Mouse (Mus musculus) lung, embryonic 15.5 days (tissue): ENCODE data around the gene Hfe2. TPM values are rescaled to one million over a fixed set of nuclear protein-coding genes. Genes with fewer than 3 reads are reported as not detected.

Source experiments
- ATAC-seq: fragments of 200-750 bp; cut with Nextera tagmentation; 2 replicates; pipeline ENCODE4 v1.8.0; 2017; ENCODE audit warnings: moderate number of reproducible peaks, borderline replicate concordance; ENCODE audit not compliant: low FRiP score, low TSS enrichment; ENCODE audit errors: extremely low read depth
- H3K27ac ChIP-seq: fragments of 300-500 bp; sonication (generic); 2 replicates; pipeline ENCODE4 v1.5.1; 2015; ENCODE audit warnings: moderate library complexity, mild to moderate bottlenecking, inconsistent platforms
- H3K27me3 ChIP-seq: fragments of 300-500 bp; sonication (generic); 2 replicates; pipeline ENCODE4 v1.6.1; 2015; ENCODE audit warnings: inconsistent platforms
- H3K36me3 ChIP-seq: fragments of 300-500 bp; sonication (generic); 2 replicates; pipeline ENCODE4 v1.6.1; 2015; ENCODE audit warnings: inconsistent platforms
- H3K4me1 ChIP-seq: fragments of 300-500 bp; sonication (generic); 2 replicates; pipeline ENCODE4 v1.6.1; 2015; ENCODE audit warnings: inconsistent platforms
- H3K4me2 ChIP-seq: fragments of 300-500 bp; sonication (generic); 2 replicates; pipeline ENCODE4 v1.6.1; 2015; ENCODE audit warnings: inconsistent platforms, mild to moderate bottlenecking, moderate library complexity
- H3K4me3 ChIP-seq: fragments of 300-500 bp; sonication (generic); 2 replicates; pipeline ENCODE4 v1.5.1; 2015; ENCODE audit warnings: mild to moderate bottlenecking, inconsistent platforms
- H3K9ac ChIP-seq: fragments of 300-500 bp; sonication (generic); 2 replicates; pipeline ENCODE4 v1.6.1; 2015; ENCODE audit warnings: inconsistent platforms
- H3K9me3 ChIP-seq: fragments of 300-500 bp; sonication (generic); 2 replicates; pipeline ENCODE4 v1.6.1; 2016; ENCODE audit warnings: inconsistent platforms
- WGBS: fragments of 180-500 bp; shearing (Covaris S2); methylation state at CpG from one replicate; pipeline ENCODE4 v1.1.7; 2015; 5-methylcytosine and 5-hydroxymethylcytosine counted together
- polyA plus RNA-seq: library from polyadenylated mRNA; unstranded; fragments of >200 nt; fragmentation: Nextera tagmentation; extraction: Ambion mirVana; gene quantifications from 2 replicates; pipeline ENCODE4 v1.2.1, GENCODE M21; 2015

Gene Hfe2
- polyA plus RNA-seq, 1 experiment from 2014 or later = 0.57 TPM

DNA sequence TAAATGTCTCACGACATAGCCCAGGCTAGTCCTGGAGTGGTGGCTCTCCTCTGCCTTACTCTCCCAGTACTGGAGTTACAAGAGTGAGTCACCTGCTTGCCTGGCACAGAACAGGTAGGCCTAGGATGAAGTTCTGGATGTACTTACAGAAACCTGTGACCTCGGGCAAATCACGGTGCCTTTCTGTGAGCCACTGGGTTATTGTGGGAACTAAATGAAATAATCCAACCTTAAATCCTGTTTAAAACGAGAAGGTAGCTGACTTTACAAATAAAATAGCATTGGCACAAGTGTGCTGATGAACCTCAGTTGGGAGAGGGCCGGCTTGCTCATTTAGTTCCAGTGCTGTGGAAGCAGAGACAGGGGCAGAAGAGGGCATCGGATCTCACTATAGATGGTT, 29.3 kb downstream of the Hfe2 start:
- Histone ChIP-seq H3K36me3 (no peaks in the 10 kb centered on the region), H3K4me3 (no peak overlapping the region), H3K9me3 (no peaks in the 10 kb centered on the region), H3K27me3 (no peaks in the 10 kb centered on the region), H3K27ac (peak overlapping the region; percentile 91), H3K4me2 (no peak overlapping the region), H3K9ac (no peak overlapping the region), H3K4me1 (peaks cover 39% of the 10 kb centered on the region)
- ATAC-seq = no peak
- WGBS = 75% methylated on average over 6 of the region's 6 CpGs

DNA sequence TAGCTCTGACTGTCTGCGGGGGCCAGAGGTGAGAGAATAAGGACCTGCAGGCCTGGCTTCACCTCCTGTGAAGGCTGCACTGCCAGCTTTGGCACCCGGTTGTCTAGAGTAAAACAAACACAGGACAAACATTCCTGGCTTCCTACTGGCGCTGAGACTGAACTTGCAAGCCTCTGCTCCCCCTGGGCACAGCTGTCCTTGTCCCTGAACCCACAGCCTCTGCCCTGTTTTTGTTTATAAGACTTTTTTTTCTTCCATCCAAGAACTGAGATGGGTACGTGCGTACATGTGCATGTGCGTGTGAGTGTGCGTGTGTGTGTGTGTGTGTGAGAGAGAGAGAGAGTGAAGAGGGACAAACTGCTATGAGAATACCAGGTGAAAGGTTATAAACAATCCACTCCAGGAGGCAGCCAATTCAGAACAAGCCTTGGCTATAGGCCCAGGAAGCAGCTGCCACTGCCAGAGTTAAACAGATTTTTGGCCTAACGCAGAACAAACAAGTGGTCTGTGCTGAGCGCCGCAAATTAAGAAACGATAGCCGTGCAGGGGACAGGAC, 30.1 kb downstream of the Hfe2 start:
- peak; percentile 56; the same call in 1 of the 2 replicates for ATAC-seq
- no peak overlapping the region for H3K9ac ChIP-seq
- peaks cover 48% of the 10 kb centered on the region for H3K4me1 ChIP-seq
- peaks cover 7% of the 10 kb centered on the region for H3K36me3 ChIP-seq
- H3K4me3 ChIP-seq = no peak overlapping the region
- H3K27me3 ChIP-seq = no peaks in the 10 kb centered on the region
- WGBS = 12% methylated on average over 12 of the region's 12 CpGs
- H3K9me3 ChIP-seq = no peaks in the 10 kb centered on the region
- peak overlapping the region; percentile 76; the same call in 1 of the 2 replicates for H3K4me2 ChIP-seq
- peak overlapping the region; percentile 91 for H3K27ac ChIP-seq

DNA sequence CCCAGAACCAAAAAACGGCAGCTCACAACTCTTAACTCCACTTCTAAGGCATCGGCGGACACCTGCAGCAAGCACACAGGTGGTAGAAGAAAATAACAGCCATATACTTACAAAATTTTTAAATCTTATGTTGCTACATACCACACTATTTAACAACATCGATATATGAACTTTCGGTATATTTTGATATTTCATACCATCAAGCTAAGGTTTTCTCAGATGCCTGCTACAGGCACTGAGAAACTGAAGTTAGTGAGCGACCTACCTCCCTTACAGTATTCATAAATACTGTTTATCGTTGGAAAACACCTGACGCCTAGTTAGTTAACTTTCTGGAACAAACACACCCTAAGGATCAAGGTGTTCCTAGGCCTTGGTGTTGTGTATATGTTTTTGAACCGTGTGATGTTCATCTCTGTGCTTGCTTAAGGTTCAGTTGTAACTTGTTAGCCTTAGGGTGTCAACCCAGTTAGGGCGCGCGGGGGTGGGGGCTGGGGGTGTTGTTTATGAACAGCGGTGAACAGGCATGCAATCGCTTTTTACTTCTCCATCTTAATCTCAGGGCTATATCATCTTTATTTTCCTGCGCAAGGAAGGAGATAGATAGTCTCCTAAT, 31.1 kb downstream of the Hfe2 start:
- H3K4me3 ChIP-seq = peak overlapping the region; percentile 70; the same call in 1 of the 2 replicates
- H3K27ac ChIP-seq = peak overlapping the region; percentile 91
- peaks cover 16% of the 10 kb centered on the region for H3K36me3 ChIP-seq
- H3K9ac ChIP-seq = no peak overlapping the region
- 70% methylated on average over 15 of the region's 15 CpGs for WGBS
- H3K27me3 ChIP-seq = no peaks in the 10 kb centered on the region
- H3K9me3 ChIP-seq = no peaks in the 10 kb centered on the region
- H3K4me1 ChIP-seq = peaks cover 58% of the 10 kb centered on the region
- peak overlapping the region; percentile 76 for H3K4me2 ChIP-seq
- no peak for ATAC-seq

DNA sequence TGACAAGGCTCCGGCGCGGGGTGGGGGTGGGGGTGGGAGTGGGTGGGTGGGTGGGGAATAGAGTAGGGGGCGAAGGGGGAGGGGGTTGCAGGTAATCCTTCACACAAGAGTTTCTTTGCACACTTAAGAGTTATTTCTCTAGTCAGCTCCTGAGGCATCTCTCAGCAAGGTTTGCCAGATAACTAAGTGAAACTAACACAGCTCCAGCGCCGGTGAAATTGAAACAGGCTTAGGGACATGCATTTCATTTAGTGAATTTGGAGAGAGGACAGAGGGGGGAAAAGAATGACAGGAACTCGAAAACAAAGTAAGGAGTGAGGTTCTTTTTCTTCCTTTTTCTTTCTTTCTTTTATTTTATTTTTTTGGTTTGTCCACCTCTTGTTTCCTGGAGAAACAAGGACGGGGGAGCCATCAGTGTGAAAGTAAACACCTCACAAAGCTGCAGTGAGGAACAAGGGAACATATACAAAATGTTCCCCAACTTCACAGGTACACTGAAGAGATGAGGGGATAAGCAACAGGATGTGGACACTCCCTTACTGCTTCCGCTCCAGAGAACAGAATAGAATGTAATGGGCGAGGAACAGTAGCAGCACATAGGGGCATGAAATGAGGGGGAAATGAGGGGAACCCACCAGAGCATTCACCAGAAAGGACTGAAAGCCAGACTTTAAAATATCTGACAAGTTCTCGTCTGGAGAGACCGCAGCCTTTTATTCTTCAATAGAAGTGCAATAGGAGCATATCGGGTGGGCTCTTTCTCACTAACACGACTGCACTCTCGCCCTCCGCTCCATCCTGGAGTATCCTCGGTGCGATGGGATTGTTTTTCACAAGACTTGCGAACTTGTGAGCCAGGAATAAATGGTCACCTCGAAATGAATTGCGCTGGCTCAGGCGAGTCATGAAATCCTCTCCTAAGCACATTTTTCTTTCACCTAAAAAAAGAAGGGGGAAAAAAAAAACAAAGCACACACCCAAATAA, 32.0 kb downstream of the Hfe2 start:
- Histone ChIP-seq H3K36me3 (peaks cover 20% of the 10 kb centered on the region), H3K4me1 (peaks cover 62% of the 10 kb centered on the region), H3K4me2 (peak overlapping the region; percentile 76), H3K9me3 (no peaks in the 10 kb centered on the region), H3K27me3 (no peaks in the 10 kb centered on the region), H3K27ac (peak overlapping the region; percentile 91), H3K9ac (peak overlapping the region; percentile 40), H3K4me3 (peak overlapping the region; percentile 70)
- no peak for ATAC-seq
- WGBS = 4% methylated on average over 22 of the region's 22 CpGs

DNA sequence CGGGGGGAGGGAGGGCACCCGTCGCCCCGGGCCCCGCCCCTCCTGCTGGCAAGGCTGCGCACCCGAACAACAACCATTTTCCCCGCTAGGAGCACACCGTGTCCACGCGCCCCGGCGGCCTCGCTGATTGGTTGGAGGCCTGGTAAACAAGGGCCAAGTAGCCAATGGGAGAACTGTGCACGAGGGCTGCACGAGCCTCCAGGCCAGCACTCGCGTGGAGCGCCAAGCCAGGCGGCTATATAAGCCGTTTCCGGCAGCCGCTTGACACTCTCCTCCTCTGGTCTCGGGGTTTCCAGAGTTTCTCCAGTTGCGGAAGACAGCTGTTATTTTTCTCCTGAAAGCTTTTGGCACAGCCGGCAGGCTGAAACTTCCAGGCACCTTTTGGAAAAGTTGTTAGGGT, 32.7 kb downstream of the Hfe2 start, which contains the start of gene Txnip:
Txnip (plus strand) TSS at position 264 of the 400 bp plus-strand sequence.
- H3K9ac ChIP-seq = peak within 1 kb of the TSS; percentile 80
- ATAC-seq = peak; percentile 98
- WGBS = 0% methylated on average over 26 of the region's 26 CpGs
- H3K27ac ChIP-seq = peak within 1 kb of the TSS; percentile 91
- H3K36me3 ChIP-seq = peaks cover 20% of the 10 kb centered on the region
- H3K4me1 ChIP-seq = peaks cover 68% of the 10 kb centered on the region
- peak within 1 kb of the TSS; percentile 70 for H3K4me3 ChIP-seq
- no peaks in the 10 kb centered on the region for H3K27me3 ChIP-seq
- H3K4me2 ChIP-seq = peak within 1 kb of the TSS; percentile 76
- no peaks in the 10 kb centered on the region for H3K9me3 ChIP-seq

DNA sequence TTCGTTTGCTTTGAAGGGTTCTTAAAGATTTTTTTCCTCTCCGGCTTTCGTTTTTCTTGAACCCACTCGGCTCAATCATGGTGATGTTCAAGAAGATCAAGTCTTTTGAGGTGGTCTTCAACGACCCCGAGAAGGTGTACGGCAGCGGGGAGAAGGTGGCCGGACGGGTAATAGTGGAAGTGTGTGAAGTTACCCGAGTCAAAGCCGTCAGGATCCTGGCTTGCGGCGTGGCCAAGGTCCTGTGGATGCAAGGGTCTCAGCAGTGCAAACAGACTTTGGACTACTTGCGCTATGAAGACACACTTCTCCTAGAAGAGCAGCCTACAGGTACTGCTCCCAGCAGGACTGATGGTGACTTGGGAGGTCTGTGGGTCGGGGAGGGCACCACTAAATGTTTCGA, 33.2 kb downstream of the Hfe2 start:
- Histone ChIP-seq H3K27me3 (no peaks in the 10 kb centered on the region), H3K4me3 (peak overlapping the region; percentile 70), H3K27ac (peak overlapping the region; percentile 86), H3K4me2 (peak overlapping the region; percentile 76), H3K4me1 (peaks cover 69% of the 10 kb centered on the region), H3K9me3 (no peaks in the 10 kb centered on the region), H3K9ac (peak overlapping the region; percentile 80), H3K36me3 (peaks cover 20% of the 10 kb centered on the region)
- ATAC-seq = no peak
- under 1% methylated on average over 17 of the region's 17 CpGs for WGBS

DNA sequence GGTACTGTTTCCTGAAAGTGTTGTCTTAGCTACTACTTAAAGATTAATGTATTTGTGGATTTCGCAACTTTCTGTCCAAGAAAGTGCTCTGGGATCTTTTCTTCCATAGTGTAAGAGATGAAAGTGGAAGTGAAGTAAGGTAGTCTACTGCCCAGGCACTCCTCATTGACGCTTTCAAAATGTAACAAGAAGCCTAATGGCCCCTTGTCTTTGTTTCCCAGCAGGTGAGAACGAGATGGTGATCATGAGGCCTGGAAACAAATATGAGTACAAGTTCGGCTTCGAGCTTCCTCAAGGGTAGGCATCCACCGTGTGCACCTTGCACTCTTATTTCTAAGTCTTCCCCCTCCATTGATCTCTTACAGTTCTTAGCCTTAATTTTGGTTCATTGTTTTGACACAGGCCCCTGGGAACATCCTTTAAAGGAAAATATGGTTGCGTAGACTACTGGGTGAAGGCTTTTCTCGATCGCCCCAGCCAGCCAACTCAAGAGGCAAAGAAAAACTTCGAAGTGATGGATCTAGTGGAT, 33.8 kb downstream of the Hfe2 start:
- peak overlapping the region; percentile 70 for H3K4me3 ChIP-seq
- no peaks in the 10 kb centered on the region for H3K9me3 ChIP-seq
- WGBS = 16% methylated on average over 10 of the region's 10 CpGs
- peaks cover 75% of the 10 kb centered on the region for H3K4me1 ChIP-seq
- peaks cover 20% of the 10 kb centered on the region for H3K36me3 ChIP-seq
- ATAC-seq = no peak
- H3K27ac ChIP-seq = peak overlapping the region; percentile 86
- peak overlapping the region; percentile 80 for H3K9ac ChIP-seq
- H3K4me2 ChIP-seq = peak overlapping the region; percentile 76
- no peaks in the 10 kb centered on the region for H3K27me3 ChIP-seq

DNA sequence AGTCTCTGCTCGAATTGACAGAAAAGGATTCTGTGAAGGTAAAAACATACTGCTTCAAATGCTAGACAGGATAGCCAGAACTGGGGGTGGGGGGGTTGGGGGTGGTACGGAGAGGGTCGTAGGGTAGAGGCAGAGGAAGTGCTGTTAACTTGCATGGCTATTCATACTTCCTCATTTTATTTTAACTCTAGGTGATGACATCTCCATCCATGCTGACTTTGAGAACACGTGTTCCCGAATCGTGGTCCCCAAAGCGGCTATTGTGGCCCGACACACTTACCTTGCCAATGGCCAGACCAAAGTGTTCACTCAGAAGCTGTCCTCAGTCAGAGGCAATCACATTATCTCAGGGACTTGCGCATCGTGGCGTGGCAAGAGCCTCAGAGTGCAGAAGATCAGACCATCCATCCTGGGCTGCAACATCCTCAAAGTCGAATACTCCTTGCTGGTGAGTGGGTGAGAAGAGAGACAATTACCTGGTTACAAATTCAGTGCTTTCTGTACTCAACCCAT, 34.5 kb downstream of the Hfe2 start:
- whole genome bisulfite sequencing = 60% methylated on average over 12 of the region's 12 CpGs
- Histone ChIP-seq H3K9ac (peak overlapping the region; percentile 80), H3K36me3 (peaks cover 20% of the 10 kb centered on the region), H3K4me1 (peaks cover 76% of the 10 kb centered on the region), H3K9me3 (no peaks in the 10 kb centered on the region), H3K27ac (peak overlapping the region; percentile 93), H3K27me3 (no peaks in the 10 kb centered on the region), H3K4me3 (peak overlapping the region; percentile 70), H3K4me2 (peak overlapping the region; percentile 76)
- ATAC-seq = no peak

DNA sequence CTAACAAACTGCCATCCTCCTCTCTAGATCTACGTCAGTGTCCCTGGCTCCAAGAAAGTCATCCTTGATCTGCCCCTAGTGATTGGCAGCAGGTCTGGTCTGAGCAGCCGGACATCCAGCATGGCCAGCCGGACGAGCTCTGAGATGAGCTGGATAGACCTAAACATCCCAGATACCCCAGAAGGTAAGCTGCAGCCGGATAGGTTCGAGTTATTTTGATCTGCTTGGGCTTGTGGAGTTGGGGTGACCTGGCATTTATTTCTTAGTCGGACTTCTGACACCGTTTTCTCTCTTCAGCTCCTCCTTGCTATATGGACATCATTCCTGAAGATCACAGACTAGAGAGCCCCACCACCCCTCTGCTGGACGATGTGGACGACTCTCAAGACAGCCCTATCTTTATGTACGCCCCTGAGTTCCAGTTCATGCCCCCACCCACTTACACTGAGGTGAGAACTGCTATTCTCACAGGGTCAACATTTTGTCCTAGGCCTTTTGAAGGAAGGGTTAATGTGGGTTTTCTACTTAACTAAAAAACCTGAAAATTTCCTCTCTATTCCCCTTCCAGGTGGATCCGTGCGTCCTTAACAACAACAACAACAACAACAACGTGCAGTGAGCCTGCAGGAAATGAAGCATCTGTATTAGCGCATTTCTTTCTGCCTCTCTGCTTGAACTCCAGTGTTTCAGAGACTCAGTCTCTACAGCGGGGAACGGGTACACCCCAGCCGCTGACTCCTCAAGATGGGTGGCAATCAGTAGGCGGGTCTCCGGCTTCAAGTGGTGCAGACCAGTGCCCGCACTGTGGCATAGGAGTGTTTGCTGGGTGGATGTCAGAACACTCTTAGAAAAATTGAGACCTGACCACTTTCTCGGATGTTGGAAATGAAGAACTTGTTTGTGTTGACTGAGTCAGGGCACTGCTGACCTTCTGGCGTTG, 35.2 kb downstream of the Hfe2 start:
- H3K27me3 ChIP-seq = no peaks in the 10 kb centered on the region
- peak overlapping the region; percentile 80 for H3K9ac ChIP-seq
- H3K4me1 ChIP-seq = peaks cover 76% of the 10 kb centered on the region
- WGBS = 71% methylated on average over 23 of the region's 23 CpGs
- peak overlapping the region; percentile 93 for H3K27ac ChIP-seq
- peak overlapping the region; percentile 70 for H3K4me3 ChIP-seq
- ATAC-seq = no peak
- peak overlapping the region; percentile 76 for H3K4me2 ChIP-seq
- no peaks in the 10 kb centered on the region for H3K9me3 ChIP-seq
- peaks cover 20% of the 10 kb centered on the region for H3K36me3 ChIP-seq

DNA sequence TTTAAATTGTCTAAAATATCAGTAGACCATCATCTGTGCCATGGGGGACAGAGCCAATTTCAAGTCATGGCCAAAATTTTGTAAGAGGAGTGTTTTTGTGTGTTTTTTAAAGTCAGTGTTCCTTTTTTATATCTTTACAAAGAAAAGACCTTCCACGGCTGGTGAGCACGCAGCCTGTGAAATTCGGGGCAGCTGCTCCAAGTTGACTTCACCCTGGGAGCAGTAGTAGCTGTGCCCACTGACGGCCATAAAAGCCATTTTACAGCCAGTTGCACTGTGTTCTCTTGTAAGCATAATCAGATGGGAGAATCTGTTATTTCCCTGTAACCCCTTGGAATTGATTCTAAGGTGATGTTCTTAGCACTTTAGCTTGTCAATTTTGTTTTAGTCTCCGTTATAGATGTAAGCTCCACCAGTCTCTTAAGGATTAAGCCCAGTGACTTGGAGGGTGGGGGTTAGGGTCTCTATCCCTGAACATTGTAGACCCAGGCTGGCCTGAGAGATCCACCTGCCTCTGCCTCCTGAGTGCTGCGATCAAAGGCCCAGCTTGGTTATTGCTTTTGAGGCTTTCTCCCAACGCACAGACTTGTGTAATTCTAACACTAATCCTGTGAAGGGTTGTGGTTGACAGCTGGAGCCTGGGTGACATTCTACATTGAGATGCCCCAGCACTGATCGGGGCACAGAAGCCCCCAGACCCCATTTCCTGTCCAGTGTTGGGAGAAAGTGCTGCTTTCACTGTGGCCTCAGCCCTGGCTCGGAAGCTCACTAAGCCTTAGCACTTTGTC, 36.1 kb downstream of the Hfe2 start:
- Histone ChIP-seq H3K27ac (peak overlapping the region; percentile 93), H3K4me2 (peak overlapping the region; percentile 76), H3K36me3 (peaks cover 20% of the 10 kb centered on the region), H3K9me3 (no peaks in the 10 kb centered on the region), H3K9ac (peak overlapping the region; percentile 80; the same call in 1 of the 2 replicates), H3K4me1 (peaks cover 67% of the 10 kb centered on the region), H3K4me3 (peak overlapping the region; percentile 70), H3K27me3 (no peaks in the 10 kb centered on the region)
- ATAC-seq = no peak
- 76% methylated on average over 9 of the region's 9 CpGs for WGBS
